Mouse (Mus musculus): ENCODE results near the gene Rnf10.
A peak's percentile ranks its signal among the peaks of the same experiment; 100 is the strongest.

Gene Rnf10

DNA sequence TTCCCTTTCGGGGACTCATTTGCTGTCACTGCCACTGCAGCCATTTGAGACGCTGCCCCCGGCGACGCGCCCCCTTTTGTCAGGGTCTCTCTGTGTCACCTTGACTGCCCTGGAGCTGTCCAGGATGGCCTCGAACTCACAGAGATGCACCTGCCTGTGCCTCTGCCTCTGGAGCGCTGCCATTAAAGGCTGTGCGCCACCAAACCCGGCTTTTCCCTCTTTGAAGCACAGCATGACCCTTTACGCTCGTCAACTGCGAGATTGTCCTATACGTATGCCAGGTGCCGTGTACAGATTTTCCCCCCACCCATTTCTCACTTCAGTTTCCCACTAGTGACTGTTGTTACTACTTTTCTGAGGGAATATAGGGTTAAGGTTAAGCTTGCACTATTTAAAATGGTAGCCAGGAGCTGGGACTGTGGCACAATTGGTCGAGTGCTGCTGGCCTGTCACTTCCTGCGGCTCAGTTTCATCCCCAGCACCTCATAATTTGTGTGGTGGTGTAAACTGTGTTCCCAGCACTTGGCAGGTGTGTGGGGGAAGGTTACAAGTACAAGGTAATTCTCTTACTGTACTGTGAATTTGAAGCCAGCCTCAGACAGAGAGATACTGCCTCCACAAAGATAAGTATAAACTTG is 7.5 kb upstream of the Rnf10 start:
- TF ChIP-seq GATA4 (IDR thresholded peaks at IDR 0.05; ENCODE audit: insufficient replicate concordance, low read length) = no peak

GRCm38 (mm10) chr5:115279226-115280049 is 6.7 kb upstream of the Rnf10 start, which contains the start of gene Coq5:
Gene Coq5, plus strand, starts transcription at chr5:115279666.
- no peak; the same call in 1 of the 2 replicates for TF ChIP-seq GATA4 (IDR thresholded peaks at IDR 0.05; ENCODE audit: insufficient replicate concordance, low read length)

- TF ChIP-seq GATA4 (IDR thresholded peaks at IDR 0.05; ENCODE audit: insufficient replicate concordance, low read length) = no peak
Observed at GRCm38 (mm10) chr5:115278785-115279184, 6.1 kb upstream of the Rnf10 start.

DNA sequence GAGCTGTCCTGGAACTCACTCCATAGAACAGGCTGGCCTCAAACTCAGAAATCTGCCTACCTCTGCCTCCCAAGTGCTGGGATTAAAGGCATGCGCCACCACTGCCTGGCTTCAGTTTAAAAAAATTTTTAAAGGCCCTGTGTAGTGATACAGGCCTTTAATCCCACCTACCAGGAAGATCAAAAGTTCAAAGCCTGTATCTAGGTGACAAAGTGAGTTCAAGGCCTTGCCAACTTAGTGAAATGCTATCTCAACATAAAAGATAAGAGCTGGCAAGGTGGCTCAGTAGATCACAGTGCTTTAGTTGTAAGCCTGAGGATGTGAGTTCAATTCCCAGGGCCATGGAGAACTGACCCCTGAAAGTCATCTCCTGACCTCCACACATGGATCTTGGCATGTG is 5.4 kb upstream of the Rnf10 start:
- TF ChIP-seq GATA4 (IDR thresholded peaks at IDR 0.05; ENCODE audit: insufficient replicate concordance, low read length) = 0 out of 2 replicates have a peak, but pooled peaks have one; percentile 27

DNA sequence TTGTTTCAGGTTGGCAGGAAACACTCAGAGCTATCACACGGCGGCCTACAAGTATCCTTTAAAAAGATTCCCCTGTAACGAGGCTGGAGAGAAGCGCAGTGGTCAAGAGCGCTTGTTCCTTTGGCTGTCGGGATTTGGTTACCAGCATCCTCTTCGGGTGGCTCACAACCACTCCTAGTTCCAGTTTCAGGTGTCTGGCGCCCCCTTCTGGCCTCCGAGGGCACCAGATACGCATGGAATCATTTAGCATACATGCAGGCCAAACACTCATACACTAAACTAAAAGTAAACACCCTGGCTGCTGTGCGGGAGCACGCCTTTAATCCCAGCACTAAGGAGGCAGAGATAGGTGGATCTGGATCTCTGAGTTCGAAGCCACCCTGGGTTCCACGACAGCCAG is 3.3 kb upstream of the Rnf10 start:
- no peak for TF ChIP-seq GATA4 (IDR thresholded peaks at IDR 0.05; ENCODE audit: insufficient replicate concordance, low read length)

GRCm38 (mm10) chr5:115274771-115275170 is 2.1 kb upstream of the Rnf10 start:
- TF ChIP-seq GATA4 (IDR thresholded peaks at IDR 0.05; ENCODE audit: insufficient replicate concordance, low read length) = no peak

DNA sequence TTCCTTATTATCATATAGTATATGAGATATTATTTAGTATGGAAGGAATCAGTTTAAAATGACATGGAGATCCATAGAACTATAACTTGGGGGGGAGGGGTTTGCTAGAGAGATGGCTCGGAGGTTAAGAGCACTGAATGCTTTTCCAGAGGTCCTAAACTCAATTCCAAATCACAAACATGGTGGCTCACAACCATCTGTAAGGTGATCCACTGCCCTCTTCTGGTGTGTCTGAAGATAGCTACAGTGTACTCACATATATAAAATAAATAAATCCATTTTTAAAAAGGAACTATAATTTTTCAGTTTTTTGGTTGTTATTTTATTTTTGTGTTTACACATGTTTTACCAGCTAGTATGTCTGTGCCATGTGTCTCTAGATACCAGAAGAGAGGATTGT is 1.7 kb upstream of the Rnf10 start:
- TF ChIP-seq GATA4 (IDR thresholded peaks at IDR 0.05; ENCODE audit: insufficient replicate concordance, low read length) = no peak

DNA sequence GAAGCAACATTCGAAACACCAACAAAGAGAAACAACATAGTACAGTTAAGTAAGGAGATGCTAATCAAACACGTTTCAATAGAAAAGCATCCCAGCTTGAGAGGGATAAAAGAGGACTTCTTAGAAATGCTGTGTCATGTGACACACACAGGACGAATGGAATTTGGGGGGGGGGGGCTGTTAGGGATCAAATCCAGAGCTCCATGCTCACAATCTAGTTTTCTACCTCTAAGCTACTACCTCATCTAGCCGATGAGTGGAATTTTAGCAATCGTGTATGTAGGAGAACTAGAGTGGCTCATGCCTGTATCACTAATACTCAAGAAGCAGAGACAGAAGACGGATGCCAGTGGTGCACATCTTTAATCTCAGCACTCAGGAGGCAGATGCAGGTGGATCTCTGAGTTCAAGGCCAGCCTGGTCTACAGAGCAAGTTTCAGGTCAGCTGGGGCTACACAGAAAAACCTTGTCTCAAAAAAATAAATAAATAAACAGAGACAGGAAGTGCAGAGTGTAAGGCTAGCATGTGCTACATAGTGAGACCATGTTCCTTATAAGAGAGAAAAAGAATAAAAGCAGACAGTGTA is 944 bp upstream of the Rnf10 start:
- no peak for TF ChIP-seq GATA4 (IDR thresholded peaks at IDR 0.05; ENCODE audit: insufficient replicate concordance, low read length)

DNA sequence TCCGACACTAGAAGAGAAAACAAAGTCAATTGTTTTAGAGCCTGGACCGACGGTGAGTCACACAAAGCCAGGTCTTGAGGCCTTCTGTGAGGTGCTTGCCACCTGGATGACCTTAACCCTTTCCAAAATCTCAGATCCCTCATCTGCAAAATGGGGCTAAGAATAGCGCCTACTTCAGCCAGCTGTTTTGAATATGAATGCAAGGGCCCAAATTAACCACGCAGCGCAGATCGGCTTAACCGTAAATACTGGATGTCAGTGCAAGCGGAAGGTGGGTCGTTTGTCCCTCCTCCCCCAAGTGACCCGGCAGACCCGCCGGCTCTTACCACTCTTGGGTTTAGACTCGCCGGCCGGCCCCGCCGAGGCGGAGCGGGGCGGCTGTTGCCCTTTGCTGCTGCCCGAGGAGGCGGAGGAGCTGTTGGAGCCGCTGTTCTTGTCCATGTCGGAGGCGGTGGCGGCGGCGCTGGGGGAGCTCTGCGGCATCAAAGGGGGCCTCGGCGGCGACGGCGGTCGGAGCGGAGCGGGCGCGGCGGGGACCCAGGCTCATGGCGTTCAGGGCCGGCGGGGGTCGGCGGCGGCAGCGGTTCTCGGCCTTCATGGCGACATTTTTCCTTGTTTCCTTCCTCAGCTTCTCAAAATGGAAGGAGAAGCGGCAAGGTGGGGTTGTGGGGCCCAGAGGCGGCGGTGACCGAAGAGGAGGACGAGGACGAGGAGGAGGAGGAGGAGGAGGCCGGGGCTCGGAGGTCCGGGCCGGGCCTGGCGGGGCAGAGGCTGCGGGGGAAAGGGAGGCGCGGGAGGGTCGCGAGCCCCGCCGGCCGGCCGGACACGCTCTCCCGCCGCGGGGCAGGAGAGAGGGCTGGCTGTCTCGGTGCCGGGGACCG is 527 bp downstream of the Rnf10 start:
- TF ChIP-seq GATA4 (IDR thresholded peaks at IDR 0.05; ENCODE audit: insufficient replicate concordance, low read length) = no peak

- TF ChIP-seq GATA4 (IDR thresholded peaks at IDR 0.05; ENCODE audit: insufficient replicate concordance, low read length) = no peak
Observed at GRCm38 (mm10) chr5:115269969-115270368, 2.7 kb downstream of the Rnf10 start.

DNA sequence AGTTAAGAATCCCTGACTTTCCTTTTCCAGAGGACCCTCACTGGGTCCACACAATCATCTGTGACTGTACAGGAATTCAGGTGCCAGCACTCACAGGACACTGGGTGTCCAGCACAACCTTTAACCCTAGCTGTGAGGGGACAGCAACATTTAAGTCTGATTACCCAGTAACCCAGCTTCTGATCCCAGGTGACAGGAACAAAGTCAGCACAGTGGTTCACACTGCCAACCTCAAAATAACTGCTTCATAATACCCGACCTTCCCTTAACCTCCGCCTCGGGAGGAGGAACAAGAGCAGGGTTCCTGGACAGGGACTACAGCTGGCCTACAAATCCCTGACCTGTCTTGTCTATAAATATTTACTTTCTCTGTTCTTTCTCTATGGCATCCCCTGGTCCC is 4.4 kb downstream of the Rnf10 start:
- no peak for TF ChIP-seq GATA4 (IDR thresholded peaks at IDR 0.05; ENCODE audit: insufficient replicate concordance, low read length)

GRCm38 (mm10) chr5:115267469-115268045 is 5.1 kb downstream of the Rnf10 start:
- TF ChIP-seq GATA4 (IDR thresholded peaks at IDR 0.05; ENCODE audit: insufficient replicate concordance, low read length) = no peak

DNA sequence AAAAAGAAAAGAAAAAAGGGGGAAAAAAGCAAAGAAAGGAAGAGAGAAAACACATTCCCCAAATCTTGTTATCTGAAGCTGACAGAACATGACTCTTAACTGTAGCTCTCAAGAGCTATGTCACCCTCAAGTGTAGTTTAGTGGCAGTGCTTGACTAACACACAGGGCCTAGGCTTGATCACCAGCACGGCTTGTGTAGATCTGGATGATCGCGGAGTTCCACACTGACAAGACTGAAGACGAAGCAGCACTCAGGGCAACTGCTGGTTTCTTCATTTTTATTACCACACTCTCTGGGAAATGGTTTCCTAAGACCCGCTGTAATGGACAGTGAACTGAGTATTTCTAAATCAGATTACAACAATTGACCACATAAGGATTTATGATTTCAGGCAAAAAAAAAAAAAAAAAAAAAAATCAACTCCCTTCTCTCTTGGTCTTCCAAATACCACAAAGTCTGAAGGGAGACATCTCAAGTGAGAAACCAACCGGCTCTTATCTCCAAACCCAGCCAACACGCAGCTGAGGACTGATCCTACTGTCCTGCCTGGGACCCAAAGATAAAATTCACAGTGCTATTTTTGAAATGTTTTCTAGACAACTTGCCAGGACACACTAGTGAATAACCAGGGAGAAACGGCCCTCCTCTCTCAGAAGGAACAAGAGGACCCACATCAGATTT is 5.8 kb downstream of the Rnf10 start:
- no peak for TF ChIP-seq GATA4 (IDR thresholded peaks at IDR 0.05; ENCODE audit: insufficient replicate concordance, low read length)

- TF ChIP-seq GATA4 (IDR thresholded peaks at IDR 0.05; ENCODE audit: insufficient replicate concordance, low read length) = no peak
Observed at GRCm38 (mm10) chr5:115266340-115266739, 6.4 kb downstream of the Rnf10 start.

All from liver, adult (tissue).